Mouse (Mus musculus) Patski (cell line): Measurements from ENCODE around the gene Prrg2. TPM values are rescaled to one million over a fixed set of nuclear protein-coding genes. Genes with fewer than 3 reads are reported as not detected.

Experiments used
- ATAC-seq: fragments of 100-300 bp; one replicate; pipeline ENCODE4 v1.8.0; 2021
- CTCF ChIA-PET: fragments of 350-600 bp; sonication (Branson Sonifier 250); formaldehyde crosslinking; loops from one replicate; lab custom pipeline; 2022; ENCODE audit warnings: inconsistent platforms; lab: Charles Lee
- POLR2A ChIA-PET: fragments of 350-600 bp; sonication (Branson Sonifier 250); formaldehyde crosslinking; loops from one replicate; lab custom pipeline; 2022; ENCODE audit warnings: antibody characterized with exemption, inconsistent platforms; lab: Charles Lee
- DNase-seq: peaks from one replicate; pipeline ENCODE4 v3.0.0-alpha.2; 2011; ENCODE audit warnings: low read depth, low spot score
- H3K27me3 ChIP-seq: fragments of 371-371 bp; one replicate; pipeline ENCODE4 v1.5.1; 2021
- CTCF ChIP-seq: fragments of 100-300 bp; IDR thresholded peaks from one replicate; pipeline ENCODE4 v1.5.1; 2021
- in situ Hi-C: fragments of 300-500 bp; cut with MboI; formaldehyde crosslinking; loops from 3 replicates; pipeline ENCODE4 v1.11.1; 2018; ENCODE audit warnings: low pct_unique_long_range_greater_than_20kb, mixed read lengths
- polyA plus RNA-seq: library from polyadenylated mRNA; unstranded; gene quantifications from one replicate; pipeline ENCODE4 v1.2.3, GENCODE M21; 2021

Gene Prrg2
- polyA plus RNA-seq, 1 experiment from 2014 or later = 38.6 TPM

DNA sequence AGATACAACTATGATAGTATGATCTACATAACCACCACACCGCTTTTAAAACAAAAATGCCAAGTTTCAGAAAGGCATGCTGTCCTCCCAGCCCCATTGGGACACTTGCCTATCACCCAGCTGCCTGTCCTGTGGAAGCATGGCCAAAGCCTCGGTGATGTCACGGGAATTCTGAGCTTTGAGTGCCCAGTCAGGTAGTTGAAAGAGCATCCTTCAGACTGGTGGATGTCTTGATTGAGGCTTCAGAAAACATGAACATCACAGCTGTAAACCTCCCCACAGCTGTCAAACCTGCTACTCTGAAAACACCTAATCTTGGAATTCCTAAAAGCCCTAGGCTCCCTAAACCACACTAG lies 48.4 kb downstream of the Prrg2 start:
- in situ Hi-C loops = no loop called here
- no peak for ATAC-seq
- TF ChIP-seq CTCF = no peak
- POLR2A ChIA-PET = interaction anchor here (2.0 to 3.2 kb wide), 2 partner anchors 10 to 12 kb away, joined by 7 to 17 read pairs; no protein-coding TSS in a partner anchor
- CTCF ChIA-PET = interaction anchor here (0.8 to 1.5 kb wide), 2 partner anchors 10 to 39 kb away, joined by 3 to 4 read pairs; no protein-coding TSS in a partner anchor
- H3K27me3 ChIP-seq = no peaks in the 10 kb centered on the region
- no peak for DNase-seq

- POLR2A ChIA-PET = interaction anchor here (2.0 to 3.2 kb wide), 2 partner anchors 9 to 12 kb away, joined by 7 to 17 read pairs; no protein-coding TSS in a partner anchor
- in situ Hi-C loops = no loop called here
- no peak for TF ChIP-seq CTCF
Observed at GRCm38 (mm10) chr7:45013366-45014095, 48.9 kb downstream of the Prrg2 start.

GRCm38 (mm10) chr7:45012824-45013223 lies 49.7 kb downstream of the Prrg2 start:
- ChIA-PET POLR2A (interaction anchor here (2.0 to 3.2 kb wide), 2 partner anchors 8 to 11 kb away, joined by 7 to 17 read pairs; no protein-coding TSS in a partner anchor), CTCF (interaction anchor here (1.2 kb wide), 1 partner anchor 11 kb away, joined by 3 read pairs; no protein-coding TSS in a partner anchor)
- no peaks in the 10 kb centered on the region for H3K27me3 ChIP-seq
- no peak for ATAC-seq
- in situ Hi-C loops = no loop called here
- DNase-seq = no peak
- no peak for TF ChIP-seq CTCF

More at GRCm38 (mm10) chr7:45013366-45014095, 48.9 kb downstream of the Prrg2 start:
- CTCF ChIA-PET = interaction anchor here (0.8 kb wide), 1 partner anchor 38 kb away, joined by 3 read pairs; no protein-coding TSS in a partner anchor
- ATAC-seq = no peak
- no peak for DNase-seq
- no peaks in the 10 kb centered on the region for H3K27me3 ChIP-seq

GRCm38 (mm10) chr7:45012011-45012410 lies 50.5 kb downstream of the Prrg2 start:
- no peak for TF ChIP-seq CTCF
- ChIA-PET POLR2A (interaction anchor here (0.6 kb wide), 1 partner anchor 37 kb away, joined by 3 read pairs; no protein-coding TSS in a partner anchor), CTCF (interaction anchor here (1.2 kb wide), 1 partner anchor 10 kb away, joined by 3 read pairs; no protein-coding TSS in a partner anchor)
- DNase-seq (no peak), ATAC-seq (no peak)
- in situ Hi-C loops = no loop called here
- H3K27me3 ChIP-seq = no peaks in the 10 kb centered on the region

DNA sequence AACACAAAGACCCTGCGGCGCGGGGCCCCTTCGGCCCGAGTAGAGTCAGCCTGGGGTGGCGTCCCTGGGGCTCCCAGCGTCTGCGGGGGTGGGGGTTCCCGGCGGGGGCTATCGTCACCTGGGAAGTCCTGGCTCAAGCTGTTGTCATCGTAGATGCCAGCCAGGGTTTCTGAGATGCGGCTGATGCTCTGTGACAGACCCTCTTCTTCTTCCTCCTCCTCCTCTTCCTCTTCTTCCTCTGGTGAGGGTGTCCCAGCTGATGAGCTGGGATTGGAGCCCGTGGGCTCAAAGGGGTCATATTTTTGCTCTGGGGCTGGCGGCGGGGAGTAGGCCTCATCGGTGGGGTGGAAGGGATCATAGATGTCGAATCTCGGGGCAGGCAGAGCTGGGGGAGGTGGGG lies 54.1 kb downstream of the Prrg2 start:
- CTCF ChIA-PET = no interaction called here
- DNase-seq (no peak), ATAC-seq (no peak)
- in situ Hi-C loops = no loop called here
- POLR2A ChIA-PET = no interaction called here
- H3K27me3 ChIP-seq = no peaks in the 10 kb centered on the region
- TF ChIP-seq CTCF = no peak

DNA sequence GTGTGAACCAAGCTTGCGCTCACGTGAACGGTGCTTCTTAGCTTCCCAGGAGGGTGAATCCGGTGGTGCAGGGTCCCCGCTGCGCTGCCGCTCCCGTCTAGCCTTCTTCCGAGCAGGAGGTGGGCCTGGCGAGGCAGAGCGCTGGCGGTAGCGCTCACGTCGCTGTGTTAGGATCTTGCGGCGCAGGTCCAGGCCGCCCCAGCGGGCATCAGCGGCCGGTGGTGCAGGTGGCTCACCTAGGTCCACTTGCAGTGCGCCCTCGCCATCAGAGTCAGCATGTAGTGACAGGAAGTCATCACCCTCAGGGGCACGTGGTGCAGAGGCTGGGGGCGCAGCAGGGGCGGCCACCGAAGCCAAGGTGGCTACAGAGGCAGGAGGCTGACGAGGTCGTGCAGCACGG lies 54.6 kb downstream of the Prrg2 start:
- H3K27me3 ChIP-seq = no peaks in the 10 kb centered on the region
- ChIA-PET POLR2A (no interaction called here), CTCF (no interaction called here)
- no peak for DNase-seq
- no peak for TF ChIP-seq CTCF
- no peak for ATAC-seq
- in situ Hi-C loops = no loop called here

DNA sequence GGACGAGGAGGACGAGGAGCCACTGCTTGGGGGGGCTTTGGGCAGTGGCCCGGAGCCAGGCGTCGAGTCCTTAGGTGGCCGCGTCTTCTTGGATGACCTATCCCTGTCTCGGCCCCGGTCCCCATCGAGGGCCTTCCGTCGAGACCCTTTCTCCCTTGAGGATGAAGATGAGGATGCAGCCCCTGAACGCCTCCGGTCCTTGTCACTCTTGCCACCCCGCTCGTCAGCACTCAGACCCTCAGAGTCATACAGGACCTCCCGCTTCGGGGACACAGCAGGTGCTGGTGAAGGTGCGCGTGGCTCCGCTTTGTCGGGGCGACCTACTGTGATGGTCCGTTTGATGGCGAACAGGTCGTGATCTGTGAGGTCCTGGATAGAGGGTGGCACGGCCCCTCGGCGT lies 55.3 kb downstream of the Prrg2 start:
- no peaks in the 10 kb centered on the region for H3K27me3 ChIP-seq
- in situ Hi-C loops = no loop called here
- DNase-seq (no peak), ATAC-seq (no peak)
- no peak for TF ChIP-seq CTCF
- ChIA-PET CTCF (no interaction called here), POLR2A (no interaction called here)

- ATAC-seq (no peak), DNase-seq (no peak)
- in situ Hi-C loops = no loop called here
- CTCF ChIA-PET = no interaction called here
- H3K27me3 ChIP-seq = no peaks in the 10 kb centered on the region
- TF ChIP-seq CTCF = no peak
- POLR2A ChIA-PET = interaction anchor here (1.2 kb wide), 1 partner anchor 11 kb away, joined by 3 read pairs; no protein-coding TSS in a partner anchor
Observed at GRCm38 (mm10) chr7:45006503-45006902, 56.0 kb downstream of the Prrg2 start.

DNA sequence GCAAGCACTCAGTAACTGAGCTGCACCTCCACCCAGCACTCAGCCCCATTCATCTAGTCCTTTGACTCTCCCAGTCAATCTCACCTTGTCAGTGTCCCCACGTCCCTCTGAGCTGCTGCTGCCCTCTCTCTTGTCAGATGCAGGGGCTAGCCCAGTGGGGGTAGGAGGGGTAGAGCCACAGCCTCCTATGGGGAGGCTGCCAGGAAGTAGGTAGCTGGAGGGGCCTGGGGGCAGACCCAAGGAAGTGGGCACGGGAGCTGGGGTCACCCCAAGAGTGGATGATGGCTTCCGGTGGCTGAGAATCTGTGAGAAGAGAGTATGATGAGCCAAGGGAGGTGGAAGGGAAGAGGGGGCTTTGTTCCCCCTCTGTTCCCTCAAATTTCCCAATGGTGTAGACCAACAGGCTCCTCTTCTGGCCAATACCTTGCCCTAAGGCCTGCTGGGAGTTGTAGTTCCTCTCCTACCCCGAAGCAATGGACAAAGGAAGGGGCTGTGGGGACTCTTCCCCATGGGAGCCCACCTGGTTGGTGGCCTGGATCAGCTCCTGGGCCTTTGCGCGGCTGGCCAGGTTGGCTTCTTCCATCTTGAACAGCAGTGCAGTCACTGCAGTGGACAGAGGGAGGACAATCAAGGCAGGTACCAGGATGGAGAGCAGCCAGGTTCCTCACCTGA lies 57.0 kb downstream of the Prrg2 start:
- CTCF ChIA-PET = interaction anchor here (0.9 to 1.6 kb wide), 2 partner anchors 9 to 10 kb away, joined by 3 to 4 read pairs; no protein-coding TSS in a partner anchor

GRCm38 (mm10) chr7:45004546-45004945 lies 57.9 kb downstream of the Prrg2 start:
- POLR2A ChIA-PET = interaction anchor here (2.6 kb wide), 1 partner anchor 10 kb away, joined by 17 read pairs; no protein-coding TSS in a partner anchor
- in situ Hi-C loops = no loop called here

More for the DNA sequence above, 57.0 kb downstream of the Prrg2 start:
- no peak for TF ChIP-seq CTCF
- no peak for ATAC-seq
- no peaks in the 10 kb centered on the region for H3K27me3 ChIP-seq
- DNase-seq = no peak
- POLR2A ChIA-PET = interaction anchor here (1.2 to 2.6 kb wide), 2 partner anchors 9 to 12 kb away, joined by 3 to 17 read pairs; no protein-coding TSS in a partner anchor
- in situ Hi-C loops = no loop called here

More at GRCm38 (mm10) chr7:45004546-45004945, 57.9 kb downstream of the Prrg2 start:
- CTCF ChIA-PET = interaction anchor here (1.2 to 1.6 kb wide), 2 partner anchors 10 to 20 kb away, joined by 3 to 4 read pairs; no protein-coding TSS in a partner anchor
- ATAC-seq (no peak), DNase-seq (no peak)
- no peak for TF ChIP-seq CTCF
- H3K27me3 ChIP-seq = no peaks in the 10 kb centered on the region

Other genes with a start within 250 kb of the Prrg2 start
- 48.7 TPM for gene Nup62, start 246.6 kb downstream of the Prrg2 start, polyA plus RNA-seq
- gene Il4i1, start 246.3 kb downstream of the Prrg2 start, polyA plus RNA-seq = 2.2 TPM
- 76.6 TPM for gene Atf5, start 246.0 kb downstream of the Prrg2 start, polyA plus RNA-seq
- gene Akt1s1, start 213.7 kb downstream of the Prrg2 start, polyA plus RNA-seq = 99.9 TPM
- gene Tbc1d17, start 213.6 kb downstream of the Prrg2 start, polyA plus RNA-seq = 59.1 TPM
- 43.2 TPM for gene Pnkp, start 205.5 kb downstream of the Prrg2 start, polyA plus RNA-seq
- 308 TPM for gene Ptov1, start 192.9 kb downstream of the Prrg2 start, polyA plus RNA-seq
- 96.8 TPM for gene Med25, start 170.0 kb downstream of the Prrg2 start, polyA plus RNA-seq
- 16.9 TPM for gene Fuz, start 166.6 kb downstream of the Prrg2 start, polyA plus RNA-seq
- gene Ap2a1, start 133.2 kb downstream of the Prrg2 start, polyA plus RNA-seq = 104 TPM
- 0.06 TPM for gene Tsks, start 119.5 kb downstream of the Prrg2 start, polyA plus RNA-seq
- gene Cpt1c, start 87.8 kb downstream of the Prrg2 start, polyA plus RNA-seq = 22.1 TPM
- gene Prmt1, start 76.1 kb downstream of the Prrg2 start, polyA plus RNA-seq = 514 TPM
- gene Irf3, start 65.0 kb downstream of the Prrg2 start, polyA plus RNA-seq = 108 TPM
- gene Bcl2l12, start 64.0 kb downstream of the Prrg2 start, polyA plus RNA-seq = 19.9 TPM
- gene Scaf1, start 46.3 kb downstream of the Prrg2 start, polyA plus RNA-seq = 80.3 TPM
- gene Rras, start 44.7 kb downstream of the Prrg2 start, polyA plus RNA-seq = 78.9 TPM
- 35.8 TPM for gene Prr12, start 9.8 kb downstream of the Prrg2 start, polyA plus RNA-seq
- gene Nosip, start 248 bp downstream of the Prrg2 start, polyA plus RNA-seq = 77.4 TPM
- 21.7 TPM for gene Rcn3, start 29.5 kb upstream of the Prrg2 start, polyA plus RNA-seq
- gene Fcgrt, start 41.2 kb upstream of the Prrg2 start, polyA plus RNA-seq = 22.2 TPM
- 920 TPM for gene Rps11, start 61.8 kb upstream of the Prrg2 start, polyA plus RNA-seq
- gene Rpl13a, start 66.1 kb upstream of the Prrg2 start, polyA plus RNA-seq = 1,333 TPM
- gene Gm45713, start 73.6 kb upstream of the Prrg2 start, polyA plus RNA-seq = not detected
- gene Flt3l, start 73.8 kb upstream of the Prrg2 start, polyA plus RNA-seq = 7.3 TPM
- 68.2 TPM for gene Pih1d1, start 91.6 kb upstream of the Prrg2 start, polyA plus RNA-seq
- gene Aldh16a1, start 91.9 kb upstream of the Prrg2 start, polyA plus RNA-seq = 48.9 TPM
- 0.19 TPM for gene Slc17a7, start 101.3 kb upstream of the Prrg2 start, polyA plus RNA-seq
- not detected for gene Gfy, start 116.9 kb upstream of the Prrg2 start, polyA plus RNA-seq
- gene Pth2, start 118.3 kb upstream of the Prrg2 start, polyA plus RNA-seq = not detected
- 0.03 TPM for gene Ccdc155, start 142.2 kb upstream of the Prrg2 start, polyA plus RNA-seq
- gene Dkkl1, start 149.5 kb upstream of the Prrg2 start, polyA plus RNA-seq = not detected
- 94.7 TPM for gene Tead2, start 153.1 kb upstream of the Prrg2 start, polyA plus RNA-seq
- 0.81 TPM for gene Cd37, start 176.4 kb upstream of the Prrg2 start, polyA plus RNA-seq
- gene Slc6a16, start 178.4 kb upstream of the Prrg2 start, polyA plus RNA-seq = not detected
- gene Slc6a21, start 214.8 kb upstream of the Prrg2 start, polyA plus RNA-seq = not detected